Mouse (Mus musculus): ENCODE measurements around the gene Chd6. TPM values are rescaled to one million over a fixed set of nuclear protein-coding genes. Genes with fewer than 3 reads are reported as not detected.

The Chd6 gene
- total RNA-seq, 2 experiments from 2014 or later: 21.4 to 40.5 TPM

DNA sequence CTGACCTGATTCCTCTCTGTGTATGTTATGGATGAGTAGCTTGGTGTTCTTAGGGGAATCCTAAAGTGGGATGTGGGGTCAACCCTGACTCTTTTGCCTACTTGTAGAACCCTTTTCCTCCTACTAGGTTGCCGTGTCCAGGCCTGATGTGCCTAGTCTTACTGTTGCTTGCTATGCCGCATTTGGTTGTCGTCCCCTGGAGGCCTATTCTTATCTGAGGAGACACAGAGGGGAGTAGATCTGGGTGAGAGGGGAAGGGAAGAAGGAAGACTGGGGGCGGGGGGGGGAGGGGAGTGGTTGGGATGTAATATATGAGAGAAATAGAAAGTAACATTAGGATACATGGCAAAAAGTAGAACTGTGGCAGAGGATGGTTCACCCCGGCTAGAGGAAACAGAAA, 33.3 kb downstream of the Chd6 start:
- DNase-seq: no peak

- DNase-seq: no peak
Measured at GRCm38 (mm10) chr2:161066097-161066759, 42.6 kb downstream of the Chd6 start.

DNA sequence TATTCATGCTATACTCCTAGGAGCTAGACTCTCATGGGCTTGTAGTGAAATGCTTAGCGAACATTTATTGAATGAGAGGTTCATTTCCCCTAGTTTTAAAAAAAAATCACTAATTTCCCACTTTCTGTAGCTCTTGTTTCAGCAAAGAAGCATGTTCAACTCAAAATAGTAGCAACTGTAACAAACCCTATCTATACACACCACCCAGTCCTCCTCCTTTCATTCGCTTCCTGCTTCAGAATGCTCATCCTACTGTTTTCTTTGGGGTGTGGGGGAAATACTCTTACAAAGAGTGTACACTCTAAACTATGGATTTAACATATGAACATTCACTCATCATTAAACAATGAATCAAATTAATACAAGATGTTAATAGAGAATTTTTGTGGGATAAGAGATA, 43.3 kb downstream of the Chd6 start:
- no peak for DNase-seq

DNA sequence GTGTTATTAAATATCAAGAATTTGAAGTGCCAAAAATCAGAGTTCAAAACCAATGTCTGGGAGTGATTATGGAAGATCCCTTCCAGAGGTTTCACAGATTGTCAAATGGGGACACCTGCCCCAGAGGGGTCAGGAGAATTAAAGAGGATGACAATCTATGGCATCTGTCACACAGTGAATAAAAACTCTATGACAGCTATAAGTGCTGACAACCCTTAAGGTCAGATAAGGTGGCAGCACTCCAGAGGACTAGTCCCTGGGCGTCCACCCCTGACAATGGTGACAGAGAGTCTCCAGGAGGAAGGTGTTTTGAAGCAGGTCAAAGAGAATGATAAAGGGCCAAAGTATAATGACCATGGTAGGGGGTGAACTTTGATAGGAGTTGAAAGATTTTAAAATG, 44.0 kb downstream of the Chd6 start:
- DNase-seq: no peak

- no peak for DNase-seq
Measured at GRCm38 (mm10) chr2:161058841-161059240, 50.0 kb downstream of the Chd6 start.

- no peak for DNase-seq
Measured at GRCm38 (mm10) chr2:161053765-161054164, 55.1 kb downstream of the Chd6 start.

DNA sequence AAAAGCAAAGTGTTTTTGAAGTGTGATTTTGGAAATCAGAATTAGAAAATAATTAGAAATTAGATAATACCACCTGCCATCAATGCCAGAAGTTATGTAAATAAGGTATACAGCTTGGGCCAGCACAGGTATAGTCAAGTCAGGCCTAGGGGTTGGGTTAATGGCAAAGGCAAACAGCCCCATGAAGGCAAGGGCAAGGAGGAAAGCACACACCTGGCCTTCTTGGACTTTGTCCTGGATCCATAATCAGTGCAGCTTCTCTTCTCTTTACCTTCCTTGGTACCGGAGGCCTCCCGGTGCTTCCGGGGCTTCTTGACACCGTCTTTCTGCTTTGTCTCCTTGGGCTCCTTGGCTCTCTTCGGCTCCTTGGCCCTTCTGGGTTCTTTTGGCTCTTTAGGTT, 56.7 kb downstream of the Chd6 start:
- DNase-seq: no peak

DNA sequence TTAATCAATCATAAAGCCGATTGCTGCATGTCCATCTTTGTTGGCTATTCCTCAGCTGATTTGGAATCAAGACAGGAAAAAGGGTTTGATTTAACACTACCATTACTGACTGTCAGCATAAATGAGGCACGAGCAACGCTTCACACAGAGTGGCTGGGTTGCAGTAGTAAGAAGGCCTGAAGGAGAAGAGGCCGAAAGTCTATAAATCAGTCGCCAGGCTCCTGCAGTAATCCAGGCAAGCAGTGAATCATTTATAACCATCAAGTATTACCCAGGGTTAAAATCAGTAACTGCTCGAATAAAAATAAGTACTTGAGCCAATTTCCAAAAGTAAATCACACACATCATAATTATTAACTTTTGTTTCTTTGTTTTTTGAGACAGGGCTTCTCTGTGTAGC, 59.4 kb downstream of the Chd6 start:
- DNase-seq: no peak

DNA sequence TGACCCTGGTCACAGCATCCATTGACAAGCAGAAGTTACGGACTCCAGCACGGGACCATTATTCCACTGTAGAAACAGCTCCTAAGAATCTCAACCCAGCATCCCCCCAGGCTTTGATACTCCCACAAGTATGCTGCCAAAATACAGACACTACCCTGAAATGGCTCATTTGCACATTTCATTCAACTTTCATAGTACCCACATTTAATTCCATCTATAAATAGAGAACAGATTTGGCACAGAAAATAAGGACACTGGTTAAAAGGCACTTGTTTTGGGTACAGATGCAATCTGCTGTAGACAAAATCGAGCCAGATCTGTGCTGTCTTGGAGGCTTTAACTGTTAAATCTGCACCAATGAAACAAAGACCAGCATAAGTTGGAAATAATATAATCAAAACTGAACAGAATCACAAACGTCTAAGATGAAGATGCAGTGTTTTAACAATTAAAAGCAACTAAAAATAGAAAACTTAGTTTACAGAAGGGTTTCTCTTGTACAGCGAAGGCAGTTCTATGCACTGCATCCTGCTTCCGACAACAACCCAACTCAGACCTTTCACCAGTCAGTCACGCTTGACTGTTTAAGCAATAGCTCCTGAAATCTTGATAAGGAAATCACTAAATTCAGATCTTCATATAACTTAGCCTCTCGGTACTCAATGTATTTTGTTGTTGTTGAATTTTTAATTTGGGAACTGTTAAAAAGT, 64.2 kb downstream of the Chd6 start:
- no peak for DNase-seq

DNA sequence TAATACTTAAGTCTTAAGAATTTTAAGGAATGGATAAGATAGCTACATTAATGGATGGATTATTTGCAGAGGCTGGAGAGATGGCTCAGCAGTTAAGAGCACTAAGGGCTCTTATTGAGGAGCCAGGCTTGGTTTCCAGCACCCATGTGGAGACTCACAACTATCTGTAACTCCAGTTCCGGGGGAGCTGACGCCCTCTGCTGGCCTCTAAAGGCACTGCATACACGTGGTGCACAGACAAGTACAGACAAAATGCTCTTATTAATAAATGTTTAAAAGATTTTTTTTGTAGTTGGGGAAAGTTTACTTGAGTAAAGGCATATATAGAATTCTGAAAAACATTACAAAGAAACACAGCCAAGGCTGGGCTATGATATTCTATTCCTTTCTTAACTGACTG, 66.0 kb downstream of the Chd6 start:
- DNase-seq: no peak

DNA sequence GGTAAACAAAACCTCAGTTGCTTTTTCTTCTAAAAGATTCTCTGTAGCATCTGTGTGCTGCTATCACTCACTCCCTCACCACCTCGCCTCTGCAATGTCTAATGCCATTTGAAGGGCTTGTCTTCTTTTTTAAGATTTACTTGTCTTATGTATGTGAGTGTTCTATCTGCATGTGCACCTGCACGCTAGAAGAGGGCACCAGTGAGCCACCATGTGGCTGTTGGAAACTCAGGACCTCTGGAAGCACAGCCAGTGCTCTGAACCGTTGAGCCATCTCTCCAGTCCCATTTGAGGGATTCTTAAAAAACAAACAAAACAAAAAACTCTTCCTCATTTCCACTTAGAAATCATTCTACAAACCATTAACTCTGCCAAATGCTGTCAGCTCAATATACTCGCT, 68.1 kb downstream of the Chd6 start:
- DNase-seq: no peak

- DNase-seq: no peak
Measured at GRCm38 (mm10) chr2:161037766-161038165, 71.1 kb downstream of the Chd6 start.

DNA sequence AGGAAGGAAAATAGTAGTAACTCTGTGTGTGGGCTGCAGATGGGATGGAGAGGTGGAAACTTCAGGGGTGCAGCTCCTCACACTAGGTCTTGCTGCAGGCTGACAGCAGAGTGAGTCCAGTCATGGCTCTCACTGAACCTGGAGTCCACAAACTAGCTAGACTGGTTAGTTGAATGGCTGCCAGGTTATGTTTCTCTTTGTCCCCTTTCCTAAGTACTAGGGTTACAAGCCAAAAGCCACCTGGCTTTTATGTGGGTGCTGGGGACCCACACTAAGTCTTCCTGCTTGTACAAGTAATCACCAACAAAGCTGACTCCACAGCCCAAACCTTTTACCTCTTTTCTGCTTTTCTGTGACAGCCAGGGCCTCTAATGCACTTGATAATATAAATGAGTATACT, 75.7 kb downstream of the Chd6 start:
- DNase-seq: no peak

DNA sequence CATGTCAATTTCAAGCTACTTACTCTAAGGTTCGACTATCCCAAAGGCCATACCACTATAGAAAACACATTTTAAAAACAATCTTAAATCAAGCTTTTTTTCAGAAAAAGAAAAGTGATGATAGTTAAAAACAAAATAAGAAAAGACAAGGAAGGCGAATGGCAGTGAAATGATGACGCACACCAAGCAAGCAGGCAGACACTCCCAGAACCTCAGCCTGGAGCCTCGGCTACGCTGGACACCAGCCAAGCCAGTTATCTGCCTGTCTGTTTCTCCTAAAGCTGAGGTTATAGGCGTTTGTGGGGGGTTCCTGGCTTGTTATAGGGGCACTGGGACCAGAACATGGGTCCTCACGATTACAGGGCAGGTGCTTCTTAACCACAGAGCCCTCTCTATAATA, 76.5 kb downstream of the Chd6 start:
- DNase-seq: peak; percentile 25 to 33

GRCm38 (mm10) chr2:161024606-161025005, 84.3 kb downstream of the Chd6 start:
- no peak for DNase-seq

DNA sequence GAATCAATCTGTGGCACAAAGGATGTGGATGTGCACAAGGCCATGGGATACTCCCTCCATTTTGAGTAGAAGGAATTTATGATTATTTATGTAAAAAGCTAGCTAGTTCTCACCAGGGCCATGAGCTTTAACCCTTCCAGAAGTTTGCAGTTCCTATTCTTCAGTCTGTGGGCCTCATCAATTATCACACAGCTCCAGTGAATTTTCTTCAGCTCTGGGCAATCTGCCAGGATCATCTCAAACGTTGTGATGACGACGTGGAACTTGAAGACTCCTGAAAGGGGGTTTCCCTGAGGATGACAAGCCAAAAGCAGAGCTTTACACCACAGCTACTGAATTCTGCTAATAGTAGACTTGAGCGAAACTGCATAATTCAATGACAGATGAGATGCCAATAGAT, 91.0 kb downstream of the Chd6 start:
- no peak for DNase-seq

- DNase-seq: no peak
Measured at GRCm38 (mm10) chr2:161012577-161013251, 96.2 kb downstream of the Chd6 start.

DNA sequence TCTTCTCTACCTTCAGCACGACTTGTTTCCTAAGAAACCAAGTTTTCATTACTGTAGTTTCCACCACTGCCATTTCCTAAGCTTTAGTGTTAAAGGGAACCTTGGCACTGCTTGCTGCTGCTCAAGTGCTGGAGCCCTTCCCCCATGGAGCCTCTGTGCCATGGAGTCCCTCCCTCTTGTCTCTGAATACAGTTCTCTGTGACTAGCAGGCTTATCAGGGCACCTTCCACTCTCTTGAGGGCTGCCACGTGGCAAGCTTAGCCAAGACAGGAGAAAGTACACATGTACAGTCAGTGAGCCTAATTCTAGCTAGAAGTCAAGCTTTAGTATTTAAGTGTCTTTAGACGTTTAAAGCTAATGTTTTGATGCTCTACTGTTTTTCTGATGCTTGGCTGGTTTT, 104.5 kb downstream of the Chd6 start:
- DNase-seq: peak; percentile 60 to 79

DNA sequence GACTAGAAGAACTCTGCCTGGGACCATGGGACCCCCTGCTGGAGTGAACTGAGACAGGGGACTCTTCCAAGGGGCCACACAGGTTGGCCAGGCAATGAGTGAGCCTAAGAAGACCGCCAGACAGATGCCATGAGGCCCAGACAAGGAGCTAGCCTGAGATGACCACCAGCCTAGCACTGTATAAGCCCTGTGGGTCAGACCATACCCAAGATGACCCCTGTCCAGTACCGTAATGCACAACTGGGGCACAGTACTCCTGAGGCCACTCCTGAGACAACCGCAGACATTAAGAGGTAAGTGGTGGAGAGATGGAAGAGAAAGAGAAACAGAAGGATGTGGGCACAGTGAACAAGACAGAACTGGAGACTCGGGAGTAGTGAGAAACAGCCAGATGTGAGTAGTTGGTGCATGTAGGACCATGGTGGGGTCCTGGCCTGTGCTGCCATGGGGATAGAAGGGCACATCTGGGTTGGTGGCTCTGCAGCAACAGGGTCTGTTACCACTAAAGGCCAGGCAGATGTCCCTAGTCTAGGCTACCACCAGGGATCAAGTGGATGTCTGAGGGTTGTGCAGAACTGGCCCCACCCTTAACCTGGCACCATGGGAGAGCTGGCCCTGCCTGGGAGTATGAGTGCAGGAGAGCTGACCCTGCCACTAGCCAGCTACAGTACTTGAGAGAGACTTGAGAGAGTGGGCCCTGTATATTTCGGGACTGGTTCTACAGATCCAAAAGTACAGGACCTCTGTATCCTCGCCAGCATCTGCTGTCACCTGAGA, 111.7 kb downstream of the Chd6 start:
- no peak for DNase-seq

GRCm38 (mm10) chr2:160994181-160994580, 114.7 kb downstream of the Chd6 start:
- peak in 1 of 2 experiments; percentile 29 for DNase-seq

DNA sequence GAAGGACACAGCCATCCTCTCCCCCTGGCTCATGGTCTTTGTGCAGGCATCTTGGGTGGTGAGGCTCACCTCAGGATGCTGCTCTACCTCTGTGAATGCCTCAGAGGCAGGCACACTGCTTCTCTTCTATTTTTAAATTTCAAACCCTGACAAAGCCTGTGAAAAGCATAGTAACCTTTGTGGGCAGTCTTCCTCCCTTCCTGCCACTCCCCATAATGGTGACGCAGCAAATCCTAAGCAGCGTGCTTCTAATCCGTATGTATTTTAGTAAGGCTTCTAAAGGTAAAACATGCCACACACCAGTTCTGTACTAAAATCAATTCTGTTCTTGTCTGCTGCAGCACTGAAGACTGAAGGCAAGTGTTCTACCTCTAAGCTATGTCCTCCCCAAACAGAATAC, 116.4 kb downstream of the Chd6 start:
- DNase-seq: no peak

- DNase-seq: peak in 1 of 2 experiments; percentile 14
Measured at GRCm38 (mm10) chr2:160990339-160991070, 118.4 kb downstream of the Chd6 start.

Measured in heart, adult 18-20 months (tissue).